Mouse (Mus musculus) cerebellum, adult 18-20 months (tissue): ENCODE results near the gene Abhd6.
"Not testable (repeated sequence)": the region's sequence is repeated elsewhere in the genome, so short reads cannot be mapped to it uniquely, and the experiment has no call there.

Experiments used
- DNase-seq, 2 experiments: peaks; one replicate each; pipeline ENCODE4 v3.0.0; 2021

The Abhd6 gene

GRCm38 (mm10) chr14:7999435-7999834 is 3.3 kb upstream of the Abhd6 start:
- DNase-seq: no peak

GRCm38 (mm10) chr14:8000247-8000646 is 2.5 kb upstream of the Abhd6 start:
- DNase-seq: no peak

GRCm38 (mm10) chr14:8000831-8001685 is 1.6 kb upstream of the Abhd6 start:
- DNase-seq: no peak

- peak; percentile 65 to 76 for DNase-seq
These were observed 480 bp downstream of the Abhd6 start for GRCm38 (mm10) chr14:8003093-8003670.

- peak in 1 of 2 experiments; percentile 19 for DNase-seq
These were observed 1.3 kb downstream of the Abhd6 start for GRCm38 (mm10) chr14:8003727-8004670.

GRCm38 (mm10) chr14:8006061-8006460 is 3.4 kb downstream of the Abhd6 start:
- not testable (repeated sequence) for DNase-seq

- no peak for DNase-seq
These were observed 4.4 kb downstream of the Abhd6 start for GRCm38 (mm10) chr14:8007084-8007483.

GRCm38 (mm10) chr14:8007486-8007885 is 4.8 kb downstream of the Abhd6 start:
- no peak for DNase-seq

GRCm38 (mm10) chr14:8007923-8008322 is 5.2 kb downstream of the Abhd6 start:
- peak; percentile 43 to 51 for DNase-seq

GRCm38 (mm10) chr14:8011297-8011696 is 8.6 kb downstream of the Abhd6 start:
- no peak for DNase-seq

- no peak for DNase-seq
These were observed 9.2 kb downstream of the Abhd6 start for GRCm38 (mm10) chr14:8011938-8012337.

GRCm38 (mm10) chr14:8015756-8016155 is 13.1 kb downstream of the Abhd6 start:
- no peak for DNase-seq

GRCm38 (mm10) chr14:8016276-8016675 is 13.6 kb downstream of the Abhd6 start:
- DNase-seq: no peak

- no peak for DNase-seq
These were observed 14.2 kb downstream of the Abhd6 start for GRCm38 (mm10) chr14:8016951-8017350.

- DNase-seq: no peak
These were observed 17.3 kb downstream of the Abhd6 start for GRCm38 (mm10) chr14:8020011-8020410.

- DNase-seq: no peak
These were observed 17.8 kb downstream of the Abhd6 start for GRCm38 (mm10) chr14:8020546-8020945.

- no peak for DNase-seq
These were observed 21.8 kb downstream of the Abhd6 start for GRCm38 (mm10) chr14:8024469-8024868.

GRCm38 (mm10) chr14:8024936-8025335 is 22.2 kb downstream of the Abhd6 start:
- no peak for DNase-seq

GRCm38 (mm10) chr14:8026769-8027531 is 24.2 kb downstream of the Abhd6 start:
- peak; percentile 39 to 55 for DNase-seq

GRCm38 (mm10) chr14:8028086-8028485 is 25.4 kb downstream of the Abhd6 start:
- DNase-seq: no peak

GRCm38 (mm10) chr14:8029752-8030151 is 27.1 kb downstream of the Abhd6 start:
- DNase-seq: no peak

- peak; percentile 33 to 49 for DNase-seq
These were observed 27.8 kb downstream of the Abhd6 start for GRCm38 (mm10) chr14:8030535-8030934.
